Mouse (Mus musculus) thymus, adult 2 months (tissue): Measurements from ENCODE around the gene Clk3.

ENCODE experiments used
- CTCF ChIP-seq: fragments of 200-500 bp; IDR thresholded peaks from 2 replicates; pipeline ENCODE4 v1.5.1; 2012; ENCODE audit warnings: mild to moderate bottlenecking, control low read depth, low read length, moderate library complexity, borderline replicate concordance; ENCODE audit not compliant: control insufficient read depth, poor library complexity, insufficient read depth; ENCODE audit errors: extremely low read depth
- POLR2A ChIP-seq: fragments of 200-500 bp; IDR thresholded peaks from 2 replicates; pipeline ENCODE4 v1.6.1; 2012; ENCODE audit warnings: mild to moderate bottlenecking, low read length, control low read depth, moderate library complexity; ENCODE audit not compliant: control insufficient read depth, poor library complexity, insufficient read depth; ENCODE audit errors: extremely low read depth

DNA sequence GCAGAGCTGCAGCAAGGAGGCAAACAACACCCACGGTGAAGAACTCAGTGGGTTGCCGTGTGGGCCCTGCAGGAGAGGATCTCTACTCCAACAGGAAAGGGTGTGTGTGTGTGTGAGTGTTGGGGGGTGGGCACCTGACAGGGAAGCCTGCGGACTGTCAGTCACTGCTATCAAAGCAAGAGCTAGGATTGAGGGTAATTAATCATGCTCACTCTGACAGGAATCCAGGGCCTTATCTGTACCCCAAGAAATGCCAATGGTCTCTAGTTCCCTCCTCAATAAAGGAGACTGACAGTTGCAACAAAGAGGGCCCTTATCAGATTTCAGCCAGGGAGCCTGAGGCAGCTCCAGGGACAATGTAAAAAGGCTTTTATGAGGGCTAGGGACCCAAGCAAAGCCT lies 37.4 kb upstream of the Clk3 start:
- TF ChIP-seq POLR2A: no peak
- TF ChIP-seq CTCF: no peak
